Mouse (Mus musculus) neutrophil, adult 5-6 weeks (primary cell): ENCODE results near the gene Mxd4. TPM values are rescaled to one million over a fixed set of nuclear protein-coding genes. Genes with fewer than 3 reads are reported as not detected.
A peak's percentile ranks its signal among the peaks of the same experiment; 100 is the strongest.

Experiments
- ATAC-seq: fragments of 151-379, 151-347 bp; 2 replicates; pipeline ENCODE4 v1.8.0; 2017; ENCODE audit warnings: mild to moderate bottlenecking, moderate TSS enrichment; ENCODE audit not compliant: insufficient number of reproducible peaks, poor library complexity, low FRiP score, severe bottlenecking; ENCODE audit errors: extremely low read depth
- total RNA-seq: library from RNA; stranded (forward); fragments of 200-1000 nt; gene quantifications from 2 replicates; pipeline ENCODE4 v1.2.3, GENCODE M21; 2017

The Mxd4 gene
- total RNA-seq, 1 experiment from 2014 or later, result 62.8 TPM

DNA sequence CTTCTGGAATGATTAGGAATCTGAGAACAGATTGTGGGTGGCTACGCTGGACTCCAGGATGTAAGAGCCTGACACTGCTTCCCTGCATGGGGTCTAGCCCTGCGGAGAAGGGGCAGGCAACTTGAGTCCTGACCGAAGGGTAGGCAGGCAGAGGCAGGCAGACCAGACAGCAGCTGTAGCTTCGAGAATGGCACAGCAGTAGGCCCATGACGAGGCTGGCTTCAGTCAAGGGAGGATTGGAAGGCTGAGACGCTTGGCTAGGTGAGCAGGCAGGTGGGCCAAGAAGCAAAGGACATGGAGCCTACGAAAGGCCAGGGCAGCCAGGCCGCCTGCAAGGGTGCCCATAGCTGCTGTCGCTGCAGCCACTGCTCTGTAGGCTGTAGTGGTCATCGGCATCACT is 10.8 kb downstream of the Mxd4 start:
- no peak for ATAC-seq

- ATAC-seq, result no peak
Observed at GRCm38 (mm10) chr5:34175403-34175694, 12.2 kb downstream of the Mxd4 start.

GRCm38 (mm10) chr5:34174550-34175402 is 12.7 kb downstream of the Mxd4 start:
- ATAC-seq, result no peak

DNA sequence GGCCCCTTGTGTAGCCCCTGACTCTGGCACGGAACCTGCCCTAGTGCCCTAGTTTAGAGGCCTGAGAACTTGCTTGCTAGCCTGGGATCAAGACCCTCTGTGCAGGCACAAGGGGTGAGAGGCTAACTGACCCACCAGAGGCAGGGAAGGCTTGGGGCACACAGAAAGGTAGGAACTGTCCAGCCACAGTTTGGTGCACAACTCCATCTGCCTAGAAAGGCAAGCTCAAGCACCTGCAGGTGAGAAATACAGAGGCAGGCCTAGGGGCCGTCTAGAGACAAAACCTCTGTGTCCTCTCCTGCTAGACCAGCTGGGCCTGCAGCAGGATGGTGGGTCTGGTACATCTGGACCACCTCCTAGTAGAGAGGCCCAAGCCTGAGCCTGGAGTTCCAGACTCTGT is 13.5 kb downstream of the Mxd4 start:
- no peak for ATAC-seq

DNA sequence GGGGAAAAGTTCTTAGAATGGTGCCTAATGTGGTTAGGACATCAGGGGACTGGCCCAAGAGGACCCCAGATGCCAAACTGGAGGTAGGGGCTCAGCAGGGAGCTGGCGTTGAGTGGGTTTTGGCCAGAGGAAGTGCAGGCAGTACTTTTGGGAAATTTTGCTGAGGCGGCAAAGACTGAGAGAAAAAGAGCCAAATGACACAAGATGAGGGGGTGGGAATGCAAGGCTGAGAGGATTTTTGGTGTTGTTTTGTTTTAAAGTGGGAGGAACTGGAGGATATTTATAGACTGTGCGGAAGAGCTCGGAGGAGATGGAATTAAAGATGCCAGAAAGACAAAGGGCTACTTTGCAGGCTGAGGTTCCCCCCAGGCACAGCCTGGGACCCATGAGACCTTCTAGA is 16.8 kb downstream of the Mxd4 start:
- no peak for ATAC-seq

GRCm38 (mm10) chr5:34169954-34170353 is 17.6 kb downstream of the Mxd4 start:
- no peak for ATAC-seq

GRCm38 (mm10) chr5:34168950-34169891 is 18.3 kb downstream of the Mxd4 start, which contains the start of the genes Poln and Haus3:
Poln (minus strand) TSS chr5:34169448.
Haus3 (minus strand) TSS chr5:34169527.
- ATAC-seq, result peak; percentile 98

GRCm38 (mm10) chr5:34167857-34168256 is 19.7 kb downstream of the Mxd4 start:
- ATAC-seq, result no peak

DNA sequence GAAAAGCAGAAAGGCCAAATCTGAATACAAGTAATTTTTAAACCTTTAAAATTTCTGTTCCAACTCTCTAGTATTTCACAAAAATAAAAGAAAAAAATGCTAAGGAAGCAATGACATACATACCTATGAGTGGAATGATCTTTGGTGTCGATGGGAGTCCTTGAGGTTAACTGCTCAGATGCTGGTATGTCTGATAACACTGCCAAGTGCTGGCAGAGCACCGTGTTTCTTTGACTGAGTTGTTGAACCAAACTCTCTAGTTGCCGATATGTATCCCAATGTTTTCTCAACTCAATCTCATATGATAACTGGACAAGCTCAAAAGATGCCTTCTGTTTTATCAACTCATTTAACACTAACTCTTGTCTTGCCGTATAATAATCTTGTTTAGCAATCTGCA is 21.7 kb downstream of the Mxd4 start:
- no peak for ATAC-seq

DNA sequence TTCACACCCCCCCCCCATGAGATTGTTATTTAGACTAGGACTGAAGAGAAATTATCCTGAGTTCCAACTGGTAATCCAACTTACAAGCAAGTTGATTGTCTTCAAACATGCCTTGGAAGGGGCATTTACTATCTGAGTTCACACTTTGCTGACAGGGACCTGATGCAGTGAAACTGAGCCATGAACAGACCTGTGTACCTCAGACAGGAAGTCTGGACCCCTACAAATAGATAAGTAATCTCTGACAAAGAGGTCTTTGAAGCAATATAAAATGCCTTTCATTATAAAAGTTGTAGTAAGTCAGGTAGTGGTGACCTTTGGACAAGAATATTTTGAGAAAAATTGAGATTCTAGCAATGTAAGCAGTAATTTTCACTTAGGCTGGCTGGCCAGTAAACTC is 39.0 kb downstream of the Mxd4 start:
- ATAC-seq, result no peak

DNA sequence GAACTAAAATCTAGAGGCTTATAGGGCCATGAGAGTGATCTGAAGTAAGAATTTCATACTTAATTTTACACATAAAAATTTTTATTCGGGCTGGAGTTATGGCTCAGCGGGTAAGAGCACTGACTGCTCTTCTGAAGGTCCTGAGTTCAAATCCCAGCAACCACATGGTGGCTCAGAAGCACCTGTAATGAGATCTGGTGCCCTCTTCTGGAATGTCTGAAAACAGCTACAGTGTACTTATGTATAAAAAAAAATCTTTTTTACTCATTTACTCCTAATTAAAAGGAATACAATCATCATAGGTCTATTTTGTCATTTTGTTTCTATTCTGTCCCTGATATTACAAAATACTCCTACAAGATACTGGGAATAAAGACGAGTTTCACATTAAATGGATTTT is 40.0 kb downstream of the Mxd4 start:
- ATAC-seq, result no peak

DNA sequence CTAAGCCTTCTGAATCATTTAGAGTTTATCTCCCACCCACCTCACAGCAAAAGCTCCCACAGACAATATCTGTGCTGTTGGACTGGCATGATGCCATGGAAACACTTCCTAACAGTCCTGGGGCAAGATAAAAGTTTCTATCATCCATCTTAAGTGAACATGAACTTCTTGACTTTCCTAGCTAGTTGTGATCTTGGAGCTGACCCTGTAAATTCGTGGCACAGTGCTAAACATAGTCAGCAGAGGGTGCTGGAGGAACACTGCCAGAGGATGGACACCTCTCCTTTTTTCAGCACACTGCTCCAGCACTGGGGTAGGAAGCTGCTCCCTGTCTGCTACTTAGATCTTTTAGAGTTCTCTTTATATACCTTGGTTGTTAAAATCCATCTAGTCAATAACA is 47.8 kb downstream of the Mxd4 start:
- ATAC-seq, result no peak

- ATAC-seq, result no peak
Observed at GRCm38 (mm10) chr5:34132731-34133130, 54.8 kb downstream of the Mxd4 start.

DNA sequence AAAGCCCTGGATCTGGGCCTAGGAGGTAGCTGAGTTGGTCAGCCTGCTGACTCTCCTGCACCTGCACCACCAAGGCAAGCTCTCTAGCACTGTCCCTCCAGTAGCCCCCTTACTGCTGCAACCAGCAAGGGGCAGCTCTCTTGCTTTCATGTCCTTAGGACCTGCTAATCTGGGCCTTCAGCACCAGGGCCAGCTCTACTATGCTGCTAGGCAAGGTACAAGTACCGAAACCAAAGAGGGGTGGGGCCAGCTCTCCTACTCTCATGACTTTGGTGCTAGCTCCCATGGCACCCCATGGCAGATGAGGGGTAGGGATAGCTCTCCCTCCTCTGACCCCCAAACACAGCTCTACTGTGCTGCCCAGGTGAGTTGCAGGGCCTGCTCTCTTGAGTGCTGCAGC is 63.4 kb downstream of the Mxd4 start:
- no peak for ATAC-seq

Other genes starting within 250 kb of the Mxd4 start
- not detected in 2 replicates for gene Gm1673, start 204.3 kb downstream of the Mxd4 start, total RNA-seq
- gene Nat8l, start 191.7 kb downstream of the Mxd4 start, total RNA-seq, result 4.0 and 4.9 TPM in 2 replicates
- 0.81 and 1.4 TPM in 2 replicates for gene Poln, start 18.3 kb downstream of the Mxd4 start, total RNA-seq
- gene Haus3, start 18.2 kb downstream of the Mxd4 start, total RNA-seq, result 47.8 and 53.3 TPM in 2 replicates
- 1.7 and 2.3 TPM in 2 replicates for gene Zfyve28, start 100.7 kb upstream of the Mxd4 start, total RNA-seq
- 0.35 TPM in 1 of 2 replicates, not detected in the other for gene Cfap99, start 100.9 kb upstream of the Mxd4 start, total RNA-seq
- 99.3 and 105 TPM in 2 replicates for gene Rnf4, start 148.6 kb upstream of the Mxd4 start, total RNA-seq
- gene Fam193a, start 182.2 kb upstream of the Mxd4 start, total RNA-seq, result 69.5 and 75.7 TPM in 2 replicates